Mouse (Mus musculus): Measurements from ENCODE around the gene Best2.
A peak's percentile ranks its signal among the peaks of the same experiment; 100 is the strongest.

The Best2 gene

DNA sequence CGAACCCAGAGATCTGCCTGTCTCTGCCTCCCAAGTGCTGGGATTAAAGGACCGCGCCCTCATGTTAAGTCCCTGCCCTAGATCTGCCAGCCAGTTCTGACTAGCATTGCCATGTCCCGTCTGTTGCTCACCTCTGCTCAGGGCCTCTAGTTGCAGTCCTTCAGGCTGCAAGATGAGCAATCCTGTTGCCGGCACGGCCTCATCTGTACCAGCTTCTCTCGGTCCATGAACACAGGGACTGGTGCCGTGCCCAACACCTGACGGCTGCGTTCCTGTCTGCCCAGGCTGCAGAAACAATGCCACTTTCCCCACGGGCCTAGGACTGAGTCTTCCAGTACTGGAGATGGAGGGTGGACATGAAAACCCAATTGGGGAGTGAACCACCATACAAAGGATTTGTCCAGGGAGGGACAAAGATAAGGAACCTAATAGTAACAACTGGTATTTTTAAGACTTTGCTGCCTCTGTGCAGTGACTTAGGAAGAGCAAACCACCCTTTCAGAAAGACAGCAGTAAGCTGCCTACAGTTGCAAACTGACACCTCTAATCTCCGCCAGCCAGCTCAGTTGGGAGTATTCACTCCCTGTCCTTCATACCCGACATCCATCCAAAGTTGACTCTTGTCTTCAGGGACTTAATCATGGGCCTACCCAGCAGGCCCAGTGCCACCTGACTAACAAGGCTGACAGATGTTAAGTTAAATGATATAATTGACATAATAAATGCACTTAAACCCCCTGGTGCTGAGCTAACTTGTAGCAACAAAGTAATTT is 46.6 kb downstream of the Best2 start:
- no peak for DNase-seq (ENCODE audit: low read depth, low spot score)

GRCm38 (mm10) chr8:84966603-84967002 is 47.7 kb downstream of the Best2 start:
- DNase-seq (ENCODE audit: low read depth, low spot score), result peak; percentile 59

- DNase-seq (ENCODE audit: low read depth, low spot score), result peak; percentile 99
Measured at GRCm38 (mm10) chr8:84965731-84966291, 48.5 kb downstream of the Best2 start.

DNA sequence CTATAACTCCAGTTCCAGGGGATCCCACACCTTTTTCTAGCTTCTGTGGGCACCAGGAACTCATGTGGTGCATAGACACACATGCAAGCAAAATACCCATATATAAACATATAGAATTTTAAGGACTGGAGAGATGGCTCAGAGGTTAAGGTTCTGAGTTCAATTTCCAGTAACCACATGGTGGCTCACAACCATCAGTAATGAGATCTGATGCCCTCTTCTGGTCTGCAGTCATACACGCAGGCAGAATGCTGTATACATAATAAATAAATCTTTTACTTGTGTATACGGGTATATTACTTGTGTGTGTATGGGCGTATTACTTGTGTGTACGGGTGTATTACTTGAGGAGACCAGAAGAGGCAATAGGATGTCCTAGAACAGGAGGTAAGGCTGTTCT is 50.4 kb downstream of the Best2 start:
- peak; percentile 27 for DNase-seq (ENCODE audit: low read depth, low spot score)

GRCm38 (mm10) chr8:84959811-84960210 is 54.5 kb downstream of the Best2 start:
- DNase-seq (ENCODE audit: low read depth, low spot score), result no peak
